Mouse (Mus musculus): ENCODE data around the gene Ehbp1.

GRCm38 (mm10) chr11:22001321-22002061, 340.6 kb downstream of the Ehbp1 start:
- TF ChIP-seq POLR2A (IDR thresholded peaks at IDR 0.05; ENCODE audit: insufficient read depth, low read length): no peak
- TF ChIP-seq EP300 (IDR thresholded peaks at IDR 0.05; ENCODE audit: insufficient read depth, low read depth, low read length): no peak
